Mouse (Mus musculus): Measurements from ENCODE around the gene Jazf1.

Gene Jazf1

GRCm38 (mm10) chr6:53067989-53068874 lies at the start of gene Jazf1:
TSS of gene Jazf1 (minus strand) at chr6:53068631.
- no peak for DNase-seq (ENCODE audit: low spot score)

DNA sequence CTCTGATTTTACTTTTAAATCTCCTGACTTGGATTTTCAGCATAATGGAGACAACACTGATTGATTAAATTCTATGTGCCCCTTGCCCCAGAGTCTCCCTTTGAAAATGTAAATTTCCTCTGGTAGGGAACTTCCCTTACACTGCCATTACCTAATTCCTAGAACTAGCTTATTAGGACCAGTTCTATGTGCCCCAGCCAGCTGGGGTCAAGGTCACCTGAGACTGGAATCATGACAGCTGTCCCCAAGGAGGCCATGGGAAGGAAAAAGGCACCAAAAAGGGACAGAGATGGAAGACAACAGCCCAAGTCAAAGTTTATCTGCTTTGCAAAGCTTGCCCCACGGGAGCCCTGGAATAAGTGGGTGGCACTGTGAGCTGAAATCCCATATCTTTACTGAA lies 49.4 kb upstream of the Jazf1 start:
- DNase-seq (ENCODE audit: low spot score), result no peak

GRCm38 (mm10) chr6:53086879-53087278 lies 18.4 kb upstream of the Jazf1 start:
- DNase-seq (ENCODE audit: low spot score), result no peak

DNA sequence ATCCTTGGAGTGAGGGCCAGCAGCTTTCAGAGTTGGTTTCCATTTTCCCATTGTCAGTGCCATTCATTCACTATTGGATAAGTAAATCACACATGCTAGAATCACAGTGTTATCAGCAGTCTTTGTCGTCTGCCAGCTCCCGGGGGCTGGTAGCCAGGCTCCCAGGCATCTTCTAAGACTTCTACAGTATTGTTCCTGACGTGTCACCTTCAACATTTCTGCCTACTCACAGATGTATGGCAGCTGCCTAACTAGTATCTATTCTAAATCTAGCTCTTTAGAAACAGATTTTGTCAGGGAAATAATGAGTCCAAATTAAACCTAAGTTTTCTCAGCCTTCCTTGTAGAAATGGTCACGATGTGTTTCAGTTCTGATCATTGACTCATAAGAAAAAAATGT lies 12.8 kb upstream of the Jazf1 start:
- DNase-seq (ENCODE audit: low spot score), result no peak

DNA sequence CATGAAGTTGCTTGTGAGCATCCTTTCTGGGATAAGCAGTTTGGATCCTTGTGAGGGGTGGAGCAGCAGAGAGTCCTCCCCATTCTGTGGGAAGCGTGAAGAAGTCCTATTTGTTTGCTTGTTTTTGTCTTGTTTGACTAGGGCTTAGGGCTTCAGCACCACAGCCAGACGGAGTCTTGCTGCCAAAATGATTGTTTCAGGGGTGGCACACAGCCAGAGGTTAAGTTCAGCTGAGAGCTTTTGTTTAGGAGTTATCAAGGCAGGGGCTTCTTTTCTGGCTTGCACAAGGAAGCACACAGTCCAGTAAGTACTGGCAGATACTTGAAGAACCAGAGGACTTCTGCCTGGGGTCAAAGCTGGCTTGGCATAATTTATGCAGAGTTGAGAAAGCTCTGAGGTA lies 10.2 kb upstream of the Jazf1 start:
- DNase-seq (ENCODE audit: low spot score), result no peak

GRCm38 (mm10) chr6:53071732-53072131 lies 3.3 kb upstream of the Jazf1 start:
- no peak for DNase-seq (ENCODE audit: low spot score)

GRCm38 (mm10) chr6:53069976-53070575 lies 1.6 kb upstream of the Jazf1 start:
- no peak for DNase-seq (ENCODE audit: low spot score)

DNA sequence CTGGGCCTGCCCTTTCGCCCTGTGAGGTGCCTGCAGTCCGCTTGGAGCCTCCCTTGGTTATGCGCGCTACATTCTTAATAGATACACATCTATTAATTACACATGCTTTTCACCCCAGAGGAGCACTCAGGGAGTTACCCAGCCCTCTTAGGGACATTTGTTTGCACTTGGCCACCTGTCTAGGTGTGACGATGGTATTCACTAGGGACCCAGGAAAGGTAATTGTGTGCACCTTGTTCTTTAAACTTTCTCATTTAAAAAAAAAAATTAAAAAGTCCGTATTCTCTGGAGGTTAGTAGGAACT lies 396 bp upstream of the Jazf1 start:
- DNase-seq (ENCODE audit: low spot score), result no peak

- no peak for DNase-seq (ENCODE audit: low spot score)
These were observed 914 bp downstream of the Jazf1 start for GRCm38 (mm10) chr6:53067446-53067988.

DNA sequence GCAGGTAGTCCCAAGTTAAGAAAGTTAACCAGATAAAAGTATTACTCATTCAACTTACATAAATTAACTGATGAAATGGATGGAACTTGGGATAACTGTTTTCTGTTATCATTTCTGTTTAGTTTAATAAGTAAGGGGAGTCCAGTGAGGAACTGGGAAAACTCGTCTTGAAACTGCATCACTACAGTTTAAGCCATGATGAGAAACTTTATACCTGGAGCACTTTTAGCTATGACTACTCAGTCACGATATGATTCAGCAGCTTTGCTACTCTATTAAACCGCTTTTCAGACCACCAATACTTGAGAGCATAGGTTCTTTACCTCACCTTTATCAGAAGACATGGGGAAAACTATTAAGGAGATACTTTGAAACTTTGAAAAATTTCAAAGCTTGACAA lies 1.5 kb downstream of the Jazf1 start:
- no peak for DNase-seq (ENCODE audit: low spot score)

- no peak for DNase-seq (ENCODE audit: low spot score)
These were observed 4.4 kb downstream of the Jazf1 start for GRCm38 (mm10) chr6:53064070-53064469.

DNA sequence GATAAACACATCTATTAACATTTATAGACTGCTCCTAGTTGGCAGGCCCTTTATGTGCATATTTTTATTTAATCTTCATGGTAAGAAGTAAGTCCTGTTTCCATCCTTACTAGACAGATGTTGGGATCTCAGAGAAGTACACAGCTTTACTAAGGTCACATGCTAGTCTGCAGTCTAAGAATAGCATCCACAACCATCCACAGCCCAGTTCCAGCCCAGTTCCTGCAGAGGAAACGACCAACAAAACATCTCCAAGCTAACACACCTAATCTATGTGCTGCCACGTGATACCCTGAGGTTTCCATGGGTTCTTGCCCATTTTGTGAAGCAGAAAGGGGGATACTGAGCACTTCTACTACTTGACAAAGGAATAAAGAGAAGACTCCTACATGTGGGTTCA lies 13.5 kb downstream of the Jazf1 start:
- no peak for DNase-seq (ENCODE audit: low spot score)

GRCm38 (mm10) chr6:53045501-53045900 lies 22.9 kb downstream of the Jazf1 start:
- no peak for DNase-seq (ENCODE audit: low spot score)

DNA sequence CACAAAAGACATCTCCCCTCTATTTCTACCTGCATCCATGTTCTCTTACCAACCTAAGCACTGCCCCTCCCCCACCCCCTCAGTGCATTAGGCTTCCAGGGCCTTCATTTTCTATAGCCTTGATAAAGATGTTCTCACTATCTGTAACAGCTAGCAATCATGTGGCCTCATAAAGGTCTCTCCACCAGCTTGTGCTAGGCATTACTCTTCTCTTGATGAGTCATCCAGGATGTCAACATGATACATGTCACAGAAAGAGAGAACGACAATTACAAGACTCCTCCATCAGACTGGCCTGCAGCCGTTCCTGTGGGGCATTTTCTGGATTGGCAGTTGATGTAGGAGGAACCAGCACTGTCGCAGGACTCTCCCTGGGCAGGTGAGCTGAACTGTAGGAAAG lies 30.3 kb downstream of the Jazf1 start:
- no peak for DNase-seq (ENCODE audit: low spot score)

DNA sequence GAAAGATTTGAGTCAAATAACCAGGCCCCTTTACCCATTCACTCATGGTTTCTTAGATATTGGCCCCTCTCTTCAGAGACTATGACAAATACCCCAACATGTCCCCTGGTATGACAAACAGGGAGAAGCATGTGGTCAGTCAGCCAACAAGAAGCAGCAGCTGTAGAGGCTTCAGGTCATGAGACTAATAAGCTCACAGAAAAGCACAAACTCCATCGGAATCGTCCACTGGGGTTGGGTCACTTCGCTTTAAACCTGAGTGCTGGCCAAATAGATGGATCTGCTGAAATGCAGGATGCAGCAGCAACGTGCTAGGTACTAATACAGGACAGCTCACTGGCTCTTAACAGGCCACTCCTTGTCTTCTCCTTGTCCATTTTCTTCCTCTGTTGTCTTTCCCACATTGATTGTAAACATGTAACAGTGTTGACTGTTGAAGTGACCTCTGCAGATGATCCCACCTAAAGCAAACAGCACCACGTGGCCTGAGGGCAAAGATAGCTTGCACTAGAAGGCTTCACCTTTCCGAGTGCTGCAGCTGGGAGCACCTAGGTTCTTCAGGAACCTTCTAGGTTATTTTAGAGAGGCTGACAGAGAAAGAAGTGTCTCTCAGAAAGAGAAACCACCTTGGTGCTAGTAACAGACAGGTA lies 33.9 kb downstream of the Jazf1 start:
- no peak for DNase-seq (ENCODE audit: low spot score)

GRCm38 (mm10) chr6:53032730-53033484 lies 35.5 kb downstream of the Jazf1 start:
- no peak for DNase-seq (ENCODE audit: low spot score)

DNA sequence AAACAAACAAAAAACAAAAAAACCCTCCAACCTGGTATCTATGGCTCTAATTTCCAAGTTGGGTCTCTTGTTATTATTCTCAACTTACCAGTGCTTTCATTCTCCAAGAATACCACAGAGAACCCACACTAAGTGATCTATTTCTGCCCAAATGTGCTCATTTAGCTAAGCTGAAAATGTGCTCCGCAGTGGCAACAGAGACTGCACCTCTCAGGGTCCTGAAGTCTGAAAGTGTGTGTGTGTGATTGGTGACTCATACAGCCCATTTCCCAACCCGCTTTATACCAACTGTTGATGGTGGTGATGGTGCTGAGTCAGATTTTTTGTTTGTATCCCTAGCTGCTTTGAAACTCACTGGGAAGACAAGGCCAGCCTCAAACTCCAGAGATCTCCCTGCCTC lies 46.4 kb downstream of the Jazf1 start:
- DNase-seq (ENCODE audit: low spot score), result no peak

DNA sequence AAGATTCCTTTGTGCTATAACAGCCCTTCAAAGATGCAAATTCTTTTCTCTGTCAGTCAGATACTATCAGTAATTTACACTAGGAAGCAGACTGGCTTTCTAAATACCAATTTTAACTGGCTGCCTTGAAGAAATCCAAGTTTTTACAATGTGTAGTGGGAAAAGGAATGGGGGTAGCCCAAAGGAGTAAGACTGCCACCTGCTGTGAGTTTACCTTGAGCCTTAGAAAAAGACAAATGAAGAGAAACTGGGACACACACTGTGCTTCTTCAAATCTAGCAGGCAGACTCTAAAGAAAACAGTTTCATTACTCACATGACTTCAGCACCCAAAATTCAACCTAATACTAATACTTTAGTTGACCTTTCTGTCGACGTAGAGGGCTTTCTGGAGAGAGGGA lies 47.4 kb downstream of the Jazf1 start:
- no peak for DNase-seq (ENCODE audit: low spot score)

DNA sequence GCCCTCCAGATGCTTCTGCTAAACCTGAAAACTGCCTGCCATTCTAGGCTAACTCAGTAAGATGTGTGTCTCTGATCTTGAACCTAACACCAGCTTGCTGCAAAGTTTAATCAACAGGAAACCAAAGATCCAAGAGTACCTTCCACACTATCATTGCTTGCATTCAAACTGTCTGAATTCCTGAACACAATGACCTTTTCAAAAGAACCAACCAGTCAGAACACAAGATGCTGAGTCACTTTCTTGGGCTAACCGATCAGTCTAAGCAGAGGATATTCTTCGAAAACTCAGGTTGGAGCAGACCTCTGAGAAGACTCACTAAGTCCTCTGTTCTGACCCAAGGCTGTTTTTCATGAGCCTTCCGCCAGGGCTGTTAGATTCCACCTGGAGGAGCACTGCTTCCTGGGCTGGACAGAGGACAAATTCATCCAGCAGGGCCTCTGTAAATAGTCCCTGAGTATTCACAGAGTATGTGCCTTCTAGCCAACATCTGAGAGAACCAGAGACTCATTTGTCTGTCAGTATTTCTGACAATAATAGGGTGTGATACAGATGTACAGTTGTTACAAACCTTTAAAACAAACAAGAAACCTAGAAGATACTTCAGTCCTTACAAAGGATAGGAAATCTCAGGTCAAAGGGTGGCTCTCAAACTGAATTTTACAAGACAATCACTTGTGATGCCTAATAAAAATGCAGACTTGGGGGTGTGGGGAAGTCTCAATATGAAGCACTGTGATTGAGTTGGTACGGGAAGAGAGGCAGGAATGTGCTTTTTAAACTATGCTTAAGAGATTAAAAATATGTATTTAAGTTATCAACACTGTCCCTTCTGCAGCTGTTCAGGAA lies 50.9 kb downstream of the Jazf1 start:
- no peak for DNase-seq (ENCODE audit: low spot score)

DNA sequence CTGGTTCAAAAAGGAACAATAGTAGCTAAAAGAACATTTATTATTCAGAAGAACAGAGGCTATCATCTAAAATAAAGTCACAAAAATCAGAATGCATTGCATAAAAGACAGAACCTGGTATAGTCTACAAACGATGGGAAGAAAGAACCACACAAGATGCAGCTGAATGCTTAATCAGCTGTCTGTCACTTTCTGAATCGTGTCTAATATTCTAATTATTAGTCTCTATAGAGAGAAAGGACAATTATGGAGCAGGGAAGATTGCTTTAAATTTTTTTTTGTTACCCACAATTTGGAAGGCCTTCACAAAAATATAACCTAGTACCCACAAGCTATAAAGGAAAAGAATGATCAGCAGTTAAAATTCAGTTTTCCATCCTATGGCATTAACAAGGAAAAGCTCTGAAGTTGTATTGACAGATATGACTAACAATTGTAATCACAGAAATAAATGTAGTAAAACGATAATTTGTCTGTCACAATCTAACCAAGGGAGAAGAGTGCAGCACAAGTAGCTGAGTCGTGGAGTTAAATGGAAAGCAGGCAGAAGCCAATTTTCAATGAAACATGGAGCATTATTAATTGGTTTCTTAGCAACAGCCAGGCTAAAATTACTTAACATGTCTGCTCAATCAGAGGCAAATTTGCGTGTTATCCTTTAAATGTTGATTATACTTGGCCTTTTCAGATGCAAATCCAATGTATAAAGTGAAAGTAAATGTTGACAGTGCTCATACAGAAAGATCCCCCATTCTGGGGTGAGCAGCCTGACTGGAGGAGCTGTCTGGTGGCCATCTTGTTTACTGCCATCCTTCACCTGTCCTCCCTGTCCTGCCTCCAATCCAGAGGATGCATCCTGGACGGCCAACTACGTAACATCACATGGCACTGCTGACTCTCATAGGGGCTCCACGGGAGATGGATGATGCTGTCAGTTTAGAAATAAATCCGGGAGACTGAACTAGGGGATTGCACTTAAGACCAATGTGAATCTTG lies 53.7 kb downstream of the Jazf1 start:
- no peak for DNase-seq (ENCODE audit: low spot score)
